Mouse (Mus musculus) neural tube, embryonic 13.5 days (tissue): ENCODE results near the gene 4930470P17Rik. TPM values are rescaled to one million over a fixed set of nuclear protein-coding genes. Genes with fewer than 3 reads are reported as not detected.
A peak's percentile ranks its signal among the peaks of the same experiment; 100 is the strongest.

Source experiments
- ATAC-seq: fragments of 200-750 bp; cut with Nextera tagmentation; 2 replicates; pipeline ENCODE4 v1.8.0; 2017; ENCODE audit warnings: low read depth, mild to moderate bottlenecking, moderate TSS enrichment, moderate library complexity
- H3K27ac ChIP-seq: fragments of 300-500 bp; sonication (generic); replicated peaks from 2 replicates; pipeline ENCODE4 v1.5.1; 2015; ENCODE audit warnings: moderate library complexity, mild to moderate bottlenecking, inconsistent platforms
- H3K27me3 ChIP-seq: fragments of 300-500 bp; sonication (generic); 2 replicates; pipeline ENCODE4 v1.6.1; 2015; ENCODE audit warnings: mild to moderate bottlenecking, inconsistent platforms
- H3K36me3 ChIP-seq: fragments of 300-500 bp; sonication (generic); 2 replicates; pipeline ENCODE4 v1.6.1; 2015; ENCODE audit warnings: mild to moderate bottlenecking, inconsistent platforms
- H3K4me1 ChIP-seq: fragments of 300-500 bp; sonication (generic); replicated peaks from 2 replicates; pipeline ENCODE4 v1.6.1; 2015; ENCODE audit warnings: inconsistent platforms
- H3K4me2 ChIP-seq: fragments of 300-500 bp; sonication (generic); 2 replicates; pipeline ENCODE4 v1.6.1; 2015; ENCODE audit warnings: inconsistent platforms, mild to moderate bottlenecking, moderate library complexity
- H3K4me3 ChIP-seq: fragments of 300-500 bp; sonication (generic); 2 replicates; pipeline ENCODE4 v1.5.1; 2015; ENCODE audit warnings: mild to moderate bottlenecking, inconsistent platforms
- H3K9ac ChIP-seq: fragments of 300-500 bp; sonication (generic); 2 replicates; pipeline ENCODE4 v1.6.1; 2015; ENCODE audit warnings: moderate library complexity, mild to moderate bottlenecking, inconsistent platforms
- H3K9me3 ChIP-seq: fragments of 300-500 bp; sonication (generic); 2 replicates; pipeline ENCODE4 v1.6.1; 2016; ENCODE audit warnings: inconsistent platforms
- WGBS: fragments of 180-500 bp; shearing (Covaris S2); methylation state at CpG from one replicate; pipeline ENCODE4 v1.1.7; 2015; 5-methylcytosine and 5-hydroxymethylcytosine counted together
- polyA plus RNA-seq: library from polyadenylated mRNA; unstranded; fragments of >200 nt; fragmentation: Nextera tagmentation; extraction: Ambion mirVana; gene quantifications from 2 replicates; pipeline ENCODE4 v1.2.1, GENCODE M21; 2015

4930470P17Rik gene
- polyA plus RNA-seq, 1 experiment from 2014 or later = not detected

- Histone ChIP-seq H3K9me3 (no peaks in the 10 kb centered on the region), H3K4me3 (no peak overlapping the region), H3K36me3 (no peaks in the 10 kb centered on the region), H3K9ac (no peak overlapping the region), H3K4me1 (peaks cover 15% of the 10 kb centered on the region), H3K27ac (no peak overlapping the region), H3K27me3 (no peaks in the 10 kb centered on the region), H3K4me2 (no peak overlapping the region)
- no peak for ATAC-seq
- 85% methylated on average over 5 of the region's 5 CpGs for WGBS
Observed at GRCm38 (mm10) chr2:170543625-170544024, 58.2 kb downstream of the 4930470P17Rik start.

GRCm38 (mm10) chr2:170539211-170539610 is 62.6 kb downstream of the 4930470P17Rik start:
- Histone ChIP-seq H3K9ac (no peak overlapping the region), H3K4me3 (no peak overlapping the region), H3K27me3 (no peaks in the 10 kb centered on the region), H3K27ac (no peak overlapping the region), H3K4me2 (no peak overlapping the region), H3K36me3 (no peaks in the 10 kb centered on the region), H3K9me3 (no peaks in the 10 kb centered on the region), H3K4me1 (peaks cover 10% of the 10 kb centered on the region; the same call in 1 of the 2 replicates)
- no peak for ATAC-seq
- WGBS = 81% methylated on average over 9 of the region's 9 CpGs

GRCm38 (mm10) chr2:170535841-170536240 is 66.0 kb downstream of the 4930470P17Rik start:
- Histone ChIP-seq H3K27me3 (no peaks in the 10 kb centered on the region), H3K36me3 (no peaks in the 10 kb centered on the region), H3K27ac (no peak overlapping the region), H3K9ac (no peak overlapping the region), H3K4me1 (peaks cover 10% of the 10 kb centered on the region; the same call in 1 of the 2 replicates), H3K9me3 (no peaks in the 10 kb centered on the region), H3K4me2 (no peak overlapping the region), H3K4me3 (no peak overlapping the region)
- peak; percentile 86 for ATAC-seq

GRCm38 (mm10) chr2:170534803-170535174 is 67.0 kb downstream of the 4930470P17Rik start:
- ATAC-seq = no peak
- Histone ChIP-seq H3K9me3 (no peaks in the 10 kb centered on the region), H3K4me1 (peaks cover 10% of the 10 kb centered on the region; the same call in 1 of the 2 replicates), H3K27me3 (no peaks in the 10 kb centered on the region), H3K4me2 (no peak overlapping the region), H3K4me3 (no peak overlapping the region), H3K36me3 (no peaks in the 10 kb centered on the region), H3K27ac (no peak overlapping the region), H3K9ac (no peak overlapping the region)
- 93% methylated on average over 11 of the region's 11 CpGs for WGBS

GRCm38 (mm10) chr2:170534116-170534802 is 67.6 kb downstream of the 4930470P17Rik start:
- Histone ChIP-seq H3K9ac (no peak overlapping the region), H3K36me3 (no peaks in the 10 kb centered on the region), H3K27me3 (no peaks in the 10 kb centered on the region), H3K4me3 (no peak overlapping the region), H3K27ac (no peak overlapping the region), H3K4me2 (no peak overlapping the region), H3K4me1 (peaks cover 10% of the 10 kb centered on the region; the same call in 1 of the 2 replicates), H3K9me3 (no peaks in the 10 kb centered on the region)
- no peak for ATAC-seq
- 62% methylated on average over 12 of the region's 12 CpGs for WGBS

- no peak for ATAC-seq
- H3K4me1 ChIP-seq = no peaks in the 10 kb centered on the region
- WGBS = 91% methylated on average over 3 of the region's 3 CpGs
Observed at GRCm38 (mm10) chr2:170530256-170530655, 71.6 kb downstream of the 4930470P17Rik start.

GRCm38 (mm10) chr2:170529766-170530165 is 72.1 kb downstream of the 4930470P17Rik start:
- H3K9ac ChIP-seq = no peak overlapping the region
- no peaks in the 10 kb centered on the region; the same call in 1 of the 2 replicates for H3K9me3 ChIP-seq
- no peak overlapping the region for H3K27ac ChIP-seq
- no peaks in the 10 kb centered on the region for H3K36me3 ChIP-seq
- 80% methylated on average over 7 of the region's 7 CpGs for WGBS
- H3K4me3 ChIP-seq = no peak overlapping the region
- ATAC-seq = no peak
- H3K27me3 ChIP-seq = no peaks in the 10 kb centered on the region
- no peaks in the 10 kb centered on the region for H3K4me1 ChIP-seq
- H3K4me2 ChIP-seq = no peak overlapping the region

More at GRCm38 (mm10) chr2:170530256-170530655, 71.6 kb downstream of the 4930470P17Rik start:
- Histone ChIP-seq H3K27me3 (no peaks in the 10 kb centered on the region), H3K9ac (no peak overlapping the region), H3K36me3 (no peaks in the 10 kb centered on the region), H3K4me3 (no peak overlapping the region), H3K27ac (no peak overlapping the region), H3K4me2 (no peak overlapping the region), H3K9me3 (no peaks in the 10 kb centered on the region; the same call in 1 of the 2 replicates)

Other genes with a start within 250 kb of the 4930470P17Rik start
- 15.6 and 15.7 TPM in 2 replicates for gene Bcas1, start 174.2 kb downstream of the 4930470P17Rik start, polyA plus RNA-seq
- 170 and 171 TPM in 2 replicates for gene Pfdn4, start 105.6 kb downstream of the 4930470P17Rik start, polyA plus RNA-seq
- not detected in 2 replicates for gene Cyp24a1, start 104.9 kb downstream of the 4930470P17Rik start, polyA plus RNA-seq
- 72.6 TPM in 2 replicates for gene Dok5, start 129.8 kb upstream of the 4930470P17Rik start, polyA plus RNA-seq